Comparison of ENCODE assay signal across 8 mouse cellular contexts in genomic region chr4:41713197-41714067, GRCm38 (mm10). TPM values are rescaled to one million over a fixed set of nuclear protein-coding genes. Genes with fewer than 3 reads are reported as not detected.
A peak's percentile ranks its signal among the peaks of the same experiment; 100 is the strongest.
DNase-seq lines count a peak whose midpoint lies in the region; ATAC-seq and TF ChIP-seq lines count a peak whose summit lies in the region.

TSS of gene Rpp25l (minus strand) at chr4:41713534.

- H3K36me3 ChIP-seq in C2C12 (ENCODE audit: control insufficient read depth, insufficient read depth), result peaks cover 10% of the 10 kb centered on the region
- peaks cover 8% of the 10 kb centered on the region for H3K36me3 ChIP-seq in heart, embryonic 11.5 days (ENCODE audit: control insufficient read depth, insufficient read depth, low read length)
- H3K36me3 ChIP-seq in kidney, embryonic 16.5 days (ENCODE audit: insufficient read depth, low read length), result peaks cover 20% of the 10 kb centered on the region; the same call in 1 of the 2 replicates
- H3K36me3 ChIP-seq in liver, embryonic 12.5 days, result peaks cover 48% of the 10 kb centered on the region
- peaks cover 29% of the 10 kb centered on the region for H3K36me3 ChIP-seq in stomach, embryonic 14.5 days (ENCODE audit: control insufficient read depth, insufficient read depth, low read length)

- peak within 1 kb of the TSS; percentile 89 for H3K4me2 ChIP-seq in heart, embryonic 11.5 days
- H3K4me2 ChIP-seq in kidney, embryonic 16.5 days (replicated peaks; ENCODE audit: low read depth, low read length), result peak within 1 kb of the TSS; percentile 86
- peak within 1 kb of the TSS; percentile 92 for H3K4me2 ChIP-seq in liver, embryonic 12.5 days
- H3K4me2 ChIP-seq in stomach, embryonic 14.5 days (replicated peaks; ENCODE audit: low read depth, low read length), result peak within 1 kb of the TSS; percentile 91

- ATAC-seq in erythroblast, adult 5-6 weeks (replicated peaks; ENCODE audit: low FRiP score, poor library complexity, severe bottlenecking), result peak; percentile 78
- peak; percentile 73 for ATAC-seq in heart, embryonic 11.5 days (replicated peaks; ENCODE audit: insufficient number of reproducible peaks, low FRiP score, low TSS enrichment)
- ATAC-seq in kidney, embryonic 16.5 days (ENCODE audit: low FRiP score, low TSS enrichment), result peak; percentile 68
- peak; percentile 85 for ATAC-seq in liver, embryonic 12.5 days
- ATAC-seq in stomach, embryonic 14.5 days (ENCODE audit: insufficient number of reproducible peaks, insufficient read depth, low FRiP score, low read depth), result peak; percentile 73; the same call in 1 of the 2 replicates

- peak within 1 kb of the TSS; percentile 80 for H3K4me3 ChIP-seq in C2C12 (ENCODE audit: insufficient read depth, poor library complexity, severe bottlenecking)
- H3K4me3 ChIP-seq in heart, embryonic 11.5 days (ENCODE audit: low read depth, low read length), result peak within 1 kb of the TSS; percentile 93
- H3K4me3 ChIP-seq in kidney, embryonic 16.5 days (ENCODE audit: low read length), result peak within 1 kb of the TSS; percentile 67
- H3K4me3 ChIP-seq in liver, embryonic 12.5 days, result peak within 1 kb of the TSS; percentile 89
- peak within 1 kb of the TSS; percentile 80 for H3K4me3 ChIP-seq in stomach, embryonic 14.5 days (ENCODE audit: low read depth, low read length)

- H3K27ac ChIP-seq in heart, embryonic 11.5 days (ENCODE audit: low read depth, low read length), result peak within 1 kb of the TSS; percentile 57
- peak within 1 kb of the TSS; percentile 56 for H3K27ac ChIP-seq in kidney, embryonic 16.5 days (ENCODE audit: low read length)
- peak within 1 kb of the TSS; percentile 74 for H3K27ac ChIP-seq in liver, embryonic 12.5 days
- peak within 1 kb of the TSS; percentile 59; the same call in 1 of the 2 replicates for H3K27ac ChIP-seq in stomach, embryonic 14.5 days (ENCODE audit: low read length)

- WGBS in heart, embryonic 11.5 days (ENCODE audit: insufficient replicate concordance), result under 1% methylated on average over 61 of the region's 61 CpGs
- WGBS in kidney, embryonic 16.5 days, result under 1% methylated on average over 61 of the region's 61 CpGs
- under 1% methylated on average over 61 of the region's 61 CpGs for WGBS in liver, embryonic 12.5 days (ENCODE audit: insufficient replicate concordance)
- under 1% methylated on average over 61 of the region's 61 CpGs for WGBS in stomach, embryonic 14.5 days

- peaks cover 10% of the 10 kb centered on the region for H3K4me1 ChIP-seq in heart, embryonic 11.5 days (ENCODE audit: control insufficient read depth, insufficient read depth, low read length)
- peaks cover 27% of the 10 kb centered on the region for H3K4me1 ChIP-seq in kidney, embryonic 16.5 days (ENCODE audit: insufficient read depth, low read length)
- peaks cover 27% of the 10 kb centered on the region for H3K4me1 ChIP-seq in liver, embryonic 12.5 days
- H3K4me1 ChIP-seq in stomach, embryonic 14.5 days (ENCODE audit: control insufficient read depth, insufficient read depth, low read length), result peaks cover 10% of the 10 kb centered on the region; the same call in 1 of the 2 replicates

- peaks cover 15% of the 10 kb centered on the region for H3K79me2 ChIP-seq in C2C12 (ENCODE audit: control insufficient read depth, insufficient read depth)

- H3ac ChIP-seq in C2C12 (ENCODE audit: control insufficient read depth, insufficient read length, low read depth), result peak within 1 kb of the TSS; percentile 77

- no peaks in the 10 kb centered on the region for H3K9me3 ChIP-seq in heart, embryonic 11.5 days (replicated peaks; ENCODE audit: control insufficient read depth, low read length)
- no peaks in the 10 kb centered on the region for H3K9me3 ChIP-seq in kidney, embryonic 16.5 days (ENCODE audit: low read length)
- no peaks in the 10 kb centered on the region for H3K9me3 ChIP-seq in liver, embryonic 12.5 days (replicated peaks)
- no peaks in the 10 kb centered on the region for H3K9me3 ChIP-seq in stomach, embryonic 14.5 days (ENCODE audit: control insufficient read depth, low read depth, low read length)

- peak within 1 kb of the TSS; percentile 96 for H3K9ac ChIP-seq in heart, embryonic 11.5 days (ENCODE audit: low read depth, low read length)
- peak within 1 kb of the TSS; percentile 81 for H3K9ac ChIP-seq in kidney, embryonic 16.5 days (replicated peaks; ENCODE audit: low read length)
- H3K9ac ChIP-seq in liver, embryonic 12.5 days, result peak within 1 kb of the TSS; percentile 94
- H3K9ac ChIP-seq in stomach, embryonic 14.5 days (replicated peaks; ENCODE audit: low read depth, low read length), result peak within 1 kb of the TSS; percentile 86

- H3K79me3 ChIP-seq in C2C12 (ENCODE audit: low read depth), result peaks cover 14% of the 10 kb centered on the region

- H3K27me3 ChIP-seq in C2C12 (ENCODE audit: control insufficient read depth, insufficient read depth, insufficient read length), result no peaks in the 10 kb centered on the region
- no peaks in the 10 kb centered on the region for H3K27me3 ChIP-seq in heart, embryonic 11.5 days (ENCODE audit: control insufficient read depth, insufficient read depth, low read length)
- no peaks in the 10 kb centered on the region for H3K27me3 ChIP-seq in kidney, embryonic 16.5 days (ENCODE audit: insufficient read depth, low read length)
- no peaks in the 10 kb centered on the region; the same call in 1 of the 2 replicates for H3K27me3 ChIP-seq in liver, embryonic 12.5 days (replicated peaks)
- H3K27me3 ChIP-seq in stomach, embryonic 14.5 days (ENCODE audit: control insufficient read depth, insufficient read depth, low read length), result no peaks in the 10 kb centered on the region

- peak; percentile 85 for DNase-seq in brain, adult 2 months (ENCODE audit: low read depth, low spot score)
- DNase-seq in naive thymus-derived CD4-positive, alpha-beta T cell, adult 2 months (ENCODE audit: low read depth), result peak; percentile 90

- no peak for TF ChIP-seq CTCF in C2C12 (IDR thresholded peaks at IDR 0.05; ENCODE audit: control insufficient read depth, insufficient read depth, insufficient read length)

TF ChIP-seq in C2C12, 6 proteins besides CTCF, POLR2A, EP300 and RAD21:
- TF ChIP-seq CEBPB (IDR thresholded peaks at IDR 0.05; ENCODE audit: low read depth) (no peak), MAX (IDR thresholded peaks at IDR 0.05) (no peak), USF1 (IDR thresholded peaks at IDR 0.05; ENCODE audit: low read depth) (no peak), FOSL1 (IDR thresholded peaks at IDR 0.05; ENCODE audit: insufficient read depth, low read length, poor library complexity, severe bottlenecking) (no peak)

RNA-seq across cellular contexts. Expression of gene Rpp25l, which starts in this region (rescaled TPM):
- 60.3 TPM for polyA plus RNA-seq in C2C12 (2012; fragmentation: generic; extraction: Trizol)
- 6.3 and 9.6 TPM in 2 replicates for total RNA-seq in erythroblast, adult 5-6 weeks (2015; ENCODE audit: low replicate concordance)
- 2.5 and 4.7 TPM in 2 replicates for total RNA-seq in erythroblast, adult 5-6 weeks (2017; ENCODE audit: low replicate concordance)
- 50.2 and 51.6 TPM in 2 replicates for polyA plus RNA-seq in heart, embryonic 11.5 days (2014; fragmentation: Nextera tagmentation; extraction: Ambion mirVana)
- 76.0 and 84.9 TPM in 2 replicates for polyA plus RNA-seq in kidney, embryonic 16.5 days (2015; fragmentation: Nextera tagmentation; extraction: Ambion mirVana)
- polyA plus RNA-seq in liver, embryonic 12.5 days (2016; fragmentation: Nextera tagmentation; extraction: Ambion mirVana), result 39.1 and 44.9 TPM in 2 replicates
- 65.3 and 71.5 TPM in 2 replicates for polyA plus RNA-seq in stomach, embryonic 14.5 days (2014; fragmentation: Nextera tagmentation; extraction: Ambion mirVana)

Comparison
In these comparisons a context has a peak if more than half of its experiments do, and no peak if none do; other contexts are left out.
1. Peak in every context shown above with its lines: DNase-seq, ATAC-seq, H3K4me3 ChIP-seq and H3K27ac ChIP-seq.